Mouse (Mus musculus) heart, embryonic 11.5 days (tissue): ENCODE measurements around the gene Cib1. TPM values are rescaled to one million over a fixed set of nuclear protein-coding genes. Genes with fewer than 3 reads are reported as not detected.

Experiments used
- ATAC-seq: fragments of 200-750 bp; cut with Nextera tagmentation; replicated peaks from 2 replicates; pipeline ENCODE4 v1.8.0; 2017; ENCODE audit warnings: moderate library complexity; ENCODE audit not compliant: insufficient number of reproducible peaks, low FRiP score, low TSS enrichment
- H3K27ac ChIP-seq: fragments of 300-500 bp; sonication (generic); 2 replicates; pipeline ENCODE4 v1.5.1; 2014; ENCODE audit warnings: mild to moderate bottlenecking, low read depth, low read length
- H3K27me3 ChIP-seq: fragments of 300-500 bp; sonication (generic); 2 replicates; pipeline ENCODE4 v1.6.1; 2014; ENCODE audit warnings: mild to moderate bottlenecking, low read length, mixed read lengths; ENCODE audit not compliant: control insufficient read depth, insufficient read depth
- H3K36me3 ChIP-seq: fragments of 300-500 bp; sonication (generic); 2 replicates; pipeline ENCODE4 v1.6.1; 2014; ENCODE audit warnings: mild to moderate bottlenecking, low read length, moderate library complexity, mixed read lengths; ENCODE audit not compliant: control insufficient read depth, insufficient read depth
- H3K4me1 ChIP-seq: fragments of 300-500 bp; sonication (generic); 2 replicates; pipeline ENCODE4 v1.6.1; 2014; ENCODE audit warnings: low read length; ENCODE audit not compliant: control insufficient read depth, insufficient read depth
- H3K4me2 ChIP-seq: fragments of 300-500 bp; sonication (generic); 2 replicates; pipeline ENCODE4 v1.6.1; 2014; ENCODE audit warnings: mild to moderate bottlenecking, moderate library complexity
- H3K4me3 ChIP-seq: fragments of 300-500 bp; sonication (generic); 2 replicates; pipeline ENCODE4 v1.5.1; 2014; ENCODE audit warnings: low read depth, low read length
- H3K9ac ChIP-seq: fragments of 300-500 bp; sonication (generic); 2 replicates; pipeline ENCODE4 v1.6.1; 2014; ENCODE audit warnings: mild to moderate bottlenecking, low read depth, low read length, moderate library complexity
- H3K9me3 ChIP-seq: fragments of 300-500 bp; sonication (generic); replicated peaks from 2 replicates; pipeline ENCODE4 v1.6.1; 2016; ENCODE audit warnings: low read length; ENCODE audit not compliant: control insufficient read depth
- WGBS: fragments of 180-500 bp; shearing (Covaris S2); extraction: QIAGEN DNeasy Blood & Tissue Kit; methylation state at CpG from one replicate; pipeline ENCODE4 v1.1.7; 2014; ENCODE audit not compliant: insufficient replicate concordance; 5-methylcytosine and 5-hydroxymethylcytosine counted together
- polyA plus RNA-seq: library from polyadenylated mRNA; unstranded; fragments of >200 nt; fragmentation: Nextera tagmentation; extraction: Ambion mirVana; gene quantifications from 2 replicates; pipeline ENCODE4 v1.2.1, GENCODE M21; 2014

Cib1 gene
- 53.8 and 57.4 TPM in 2 replicates for polyA plus RNA-seq

GRCm38 (mm10) chr7:80232489-80233029 is at the start of gene Cib1, which contains the start of gene Gdpgp1:
Gene Cib1, minus strand, starts transcription at chr7:80232813.
Gene Gdpgp1, plus strand, starts transcription at chr7:80232865.
- Histone ChIP-seq H3K36me3 (peaks cover 2% of the 10 kb centered on the region; the same call in 1 of the 2 replicates), H3K9me3 (no peaks in the 10 kb centered on the region), H3K27ac (peak within 1 kb of the TSS; percentile 55), H3K4me3 (peak within 1 kb of the TSS; percentile 78), H3K4me1 (peaks cover 11% of the 10 kb centered on the region), H3K4me2 (peak within 1 kb of the TSS; percentile 77), H3K9ac (peak within 1 kb of the TSS; percentile 82), H3K27me3 (no peaks in the 10 kb centered on the region)
- under 1% methylated on average over 48 of the region's 56 CpGs for WGBS
- peak; percentile 100 for ATAC-seq

DNA sequence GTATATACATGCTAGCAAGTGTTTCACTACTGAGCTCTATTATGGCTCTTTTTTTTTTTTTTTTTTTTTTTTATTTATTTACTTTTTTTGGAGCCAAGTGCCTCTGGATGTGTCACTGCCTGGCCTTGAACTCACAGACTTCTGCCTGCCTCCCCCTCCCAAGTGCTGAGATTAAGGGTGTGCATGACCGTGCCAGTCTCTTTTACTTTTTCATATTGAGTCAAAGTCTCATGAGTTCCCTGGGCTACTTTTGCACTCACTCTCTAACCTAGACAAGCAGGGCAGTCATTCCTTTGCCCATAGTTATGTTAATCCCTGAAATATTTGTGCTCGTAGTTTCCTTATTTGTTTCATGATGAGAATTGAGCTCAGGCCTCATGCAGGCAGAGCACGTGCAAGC is 49.0 kb upstream of the Cib1 start:
- Histone ChIP-seq H3K4me2 (no peak overlapping the region), H3K36me3 (peaks cover 22% of the 10 kb centered on the region)
- ATAC-seq, result no peak

GRCm38 (mm10) chr7:80280998-80281397 is 48.4 kb upstream of the Cib1 start:
- Histone ChIP-seq H3K27me3 (no peaks in the 10 kb centered on the region), H3K4me2 (no peak overlapping the region), H3K4me3 (no peak overlapping the region), H3K36me3 (peaks cover 23% of the 10 kb centered on the region), H3K27ac (no peak overlapping the region), H3K9ac (no peak overlapping the region), H3K4me1 (no peaks in the 10 kb centered on the region), H3K9me3 (no peaks in the 10 kb centered on the region)
- ATAC-seq, result no peak
- WGBS, result 81% methylated on average over 2 of the region's 2 CpGs

More for the DNA sequence above, 49.0 kb upstream of the Cib1 start:
- Histone ChIP-seq H3K4me1 (no peaks in the 10 kb centered on the region), H3K9me3 (no peaks in the 10 kb centered on the region), H3K9ac (no peak overlapping the region), H3K27ac (no peak overlapping the region), H3K4me3 (no peak overlapping the region), H3K27me3 (no peaks in the 10 kb centered on the region)
- WGBS, result 87% methylated on average over 3 of the region's 3 CpGs

GRCm38 (mm10) chr7:80280032-80280431 is 47.4 kb upstream of the Cib1 start:
- no peak overlapping the region for H3K4me3 ChIP-seq
- H3K9ac ChIP-seq, result no peak overlapping the region
- 74% methylated on average over 10 of the region's 10 CpGs for WGBS
- no peaks in the 10 kb centered on the region for H3K4me1 ChIP-seq
- peaks cover 3% of the 10 kb centered on the region for H3K9me3 ChIP-seq
- no peak overlapping the region for H3K27ac ChIP-seq
- H3K36me3 ChIP-seq, result peaks cover 23% of the 10 kb centered on the region
- H3K4me2 ChIP-seq, result no peak overlapping the region
- H3K27me3 ChIP-seq, result no peaks in the 10 kb centered on the region
- no peak for ATAC-seq

GRCm38 (mm10) chr7:80276374-80276773 is 43.8 kb upstream of the Cib1 start:
- ATAC-seq, result no peak
- H3K9ac ChIP-seq, result no peak overlapping the region
- H3K9me3 ChIP-seq, result peaks cover 12% of the 10 kb centered on the region
- H3K4me3 ChIP-seq, result no peak overlapping the region
- no peak overlapping the region for H3K4me2 ChIP-seq
- 92% methylated on average over 4 of the region's 4 CpGs for WGBS
- H3K27me3 ChIP-seq, result no peaks in the 10 kb centered on the region
- H3K27ac ChIP-seq, result no peak overlapping the region
- H3K4me1 ChIP-seq, result no peaks in the 10 kb centered on the region
- peaks cover 33% of the 10 kb centered on the region for H3K36me3 ChIP-seq

GRCm38 (mm10) chr7:80273456-80273855 is 40.8 kb upstream of the Cib1 start:
- no peak overlapping the region for H3K27ac ChIP-seq
- H3K4me2 ChIP-seq, result no peak overlapping the region
- H3K36me3 ChIP-seq, result peaks cover 33% of the 10 kb centered on the region
- no peak overlapping the region for H3K4me3 ChIP-seq
- no peak overlapping the region for H3K9ac ChIP-seq
- peaks cover 12% of the 10 kb centered on the region for H3K9me3 ChIP-seq
- ATAC-seq, result no peak
- no peaks in the 10 kb centered on the region for H3K27me3 ChIP-seq
- H3K4me1 ChIP-seq, result peaks cover 11% of the 10 kb centered on the region
- 91% methylated on average over 2 of the region's 2 CpGs for WGBS

GRCm38 (mm10) chr7:80269751-80270255 is 37.2 kb upstream of the Cib1 start:
- peak; percentile 60 for ATAC-seq
- H3K36me3 ChIP-seq, result peaks cover 17% of the 10 kb centered on the region
- peak overlapping the region; percentile 78 for H3K27ac ChIP-seq

GRCm38 (mm10) chr7:80268897-80269750 is 36.5 kb upstream of the Cib1 start, which contains the start of gene Vps33b:
Gene Vps33b, plus strand, starts transcription at chr7:80269649.
- Histone ChIP-seq H3K4me1 (peaks cover 11% of the 10 kb centered on the region), H3K27me3 (no peaks in the 10 kb centered on the region), H3K36me3 (peaks cover 15% of the 10 kb centered on the region), H3K4me2 (peak within 1 kb of the TSS; percentile 95), H3K9me3 (0 out of 2 replicates have a peak, but pooled peaks cover under 1% of the 10 kb centered on the region), H3K4me3 (peak within 1 kb of the TSS; percentile 87), H3K27ac (peak within 1 kb of the TSS; percentile 78), H3K9ac (peak within 1 kb of the TSS; percentile 85)
- ATAC-seq, result peak; percentile 86
- WGBS, result 3% methylated on average over 21 of the region's 21 CpGs

More at GRCm38 (mm10) chr7:80269751-80270255, 37.2 kb upstream of the Cib1 start:
- no peaks in the 10 kb centered on the region for H3K27me3 ChIP-seq
- H3K4me3 ChIP-seq, result peak overlapping the region; percentile 87
- peak overlapping the region; percentile 95 for H3K4me2 ChIP-seq
- H3K4me1 ChIP-seq, result peaks cover 11% of the 10 kb centered on the region
- peak overlapping the region; percentile 85 for H3K9ac ChIP-seq
- peaks cover 6% of the 10 kb centered on the region for H3K9me3 ChIP-seq
- under 1% methylated on average over 23 of the region's 23 CpGs for WGBS
